Mouse (Mus musculus): ENCODE measurements around the gene Abcb1a.

GRCm38 (mm10) chr5:8722867-8723266 lies 63.0 kb downstream of the Abcb1a start:
- TF ChIP-seq CTCF (IDR thresholded peaks at IDR 0.05; ENCODE audit: borderline replicate concordance, insufficient read depth, low read depth, low read length) (no peak), POLR2A (IDR thresholded peaks at IDR 0.05; ENCODE audit: borderline replicate concordance, insufficient read depth, low read length) (no peak)

Data from cerebellum, adult 2 months (tissue).